Mouse (Mus musculus) splenic B cell, adult 2 months (primary cell): ENCODE measurements at regions not wholly inside any gene's neighbourhood (a gene's known extent, or its start where the extent isn't known, plus 50 kb on each side); places are given as distances from the start of the nearest gene placed in this dataset.

ENCODE experiments used
- DNase-seq: peaks from one replicate; pipeline ENCODE4 v3.0.0-alpha.2; 2011; ENCODE audit warnings: low read depth, low spot score
- H3K27me3 ChIP-seq: 2 replicates; pipeline ENCODE4 v1.6.1; 2012; ENCODE audit warnings: mild to moderate bottlenecking, low read length, moderate library complexity, mixed read lengths; ENCODE audit not compliant: control insufficient read depth, poor library complexity, insufficient read depth, severe bottlenecking
- H3K36me3 ChIP-seq: 2 replicates; pipeline ENCODE4 v1.6.1; 2012; ENCODE audit warnings: mild to moderate bottlenecking, low read length, moderate library complexity, mixed read lengths; ENCODE audit not compliant: control insufficient read depth, poor library complexity, insufficient read depth, severe bottlenecking

DNA sequence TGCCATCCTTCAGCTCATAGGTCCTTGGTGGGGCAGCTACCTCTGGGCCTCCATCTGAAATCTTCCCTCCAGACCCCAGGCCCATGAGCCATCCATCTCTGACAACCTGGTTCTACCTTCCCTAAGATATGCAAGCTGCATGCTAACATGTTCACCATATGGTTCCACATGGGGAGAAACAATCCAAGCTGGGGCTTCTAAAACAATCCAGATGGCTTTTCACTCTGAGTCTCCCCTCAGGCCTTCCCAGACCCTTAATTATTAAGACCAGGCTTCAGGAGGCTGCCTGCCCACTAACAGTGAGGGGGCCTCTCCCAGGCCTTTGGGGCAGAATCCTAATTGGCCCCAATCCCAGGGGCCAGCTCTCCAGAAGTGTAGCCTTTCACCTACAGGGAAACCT, 71.1 kb upstream of the Sfswap start:
- no peaks in the 10 kb centered on the region for H3K36me3 ChIP-seq

DNA sequence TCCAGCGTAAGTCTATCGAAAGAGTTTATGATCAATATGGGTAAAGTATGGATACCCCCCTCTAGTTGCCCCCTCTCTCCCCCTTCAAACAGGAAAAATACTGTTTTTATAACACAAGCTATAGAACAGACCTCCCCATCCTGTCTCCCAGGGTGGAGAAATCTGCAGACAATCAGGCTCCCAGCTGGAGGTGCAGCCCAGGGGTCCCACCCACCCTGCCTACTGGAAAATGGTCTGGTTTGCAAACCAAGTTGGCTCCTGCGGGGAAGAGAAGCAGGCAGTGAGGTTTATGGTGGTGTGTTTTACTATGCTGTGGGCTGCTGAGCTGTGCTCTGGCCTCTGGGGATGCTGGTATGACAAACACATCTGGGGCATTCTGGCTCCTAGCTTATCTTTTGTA, 70.7 kb upstream of the Sfswap start:
- Histone ChIP-seq H3K36me3 (no peaks in the 10 kb centered on the region), H3K27me3 (no peaks in the 10 kb centered on the region)
- no peak for DNase-seq

More for the DNA sequence above, 71.1 kb upstream of the Sfswap start:
- H3K27me3 ChIP-seq = no peaks in the 10 kb centered on the region
- DNase-seq = no peak

DNA sequence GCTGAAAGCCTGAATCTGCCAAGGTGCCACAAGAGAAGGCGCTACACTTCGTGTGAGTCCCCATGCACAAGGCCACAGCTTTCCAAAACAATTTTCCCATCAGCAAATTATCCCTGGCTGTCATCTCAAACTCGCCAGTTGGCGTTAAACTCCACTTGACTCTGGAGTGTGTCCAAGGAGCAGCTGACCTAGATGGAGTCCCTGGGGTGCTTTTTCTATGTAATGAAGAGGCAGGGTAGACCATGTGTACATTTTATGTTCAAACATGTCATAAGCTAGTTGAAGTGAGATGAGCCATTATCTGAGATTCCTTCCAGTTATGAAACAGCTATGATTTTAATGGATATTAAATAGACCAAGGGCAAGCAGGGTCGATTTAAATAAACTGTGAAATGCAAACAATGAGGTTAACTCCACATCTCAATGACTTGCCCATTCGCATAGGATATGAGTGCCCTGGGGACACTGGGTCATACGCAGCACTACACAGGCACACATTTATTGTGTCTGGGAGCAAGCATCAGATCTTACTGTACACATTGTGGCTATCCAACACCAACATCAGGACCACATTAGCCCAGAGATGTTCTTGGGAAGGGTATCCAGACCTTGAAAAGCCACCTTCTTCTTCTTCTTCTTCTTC, 51.0 kb upstream of the Sfswap start:
- DNase-seq = no peak
- no peaks in the 10 kb centered on the region for H3K27me3 ChIP-seq
- no peaks in the 10 kb centered on the region for H3K36me3 ChIP-seq
